Mouse (Mus musculus): ENCODE results near the gene Olfr382. TPM values are rescaled to one million over a fixed set of nuclear protein-coding genes. Genes with fewer than 3 reads are reported as not detected.
"Not testable (repeated sequence)": the region's sequence is repeated elsewhere in the genome, so short reads cannot be mapped to it uniquely, and the experiment has no call there.

The Olfr382 gene
- not detected in 2 replicates for polyA plus RNA-seq (2014; fragmentation: Nextera tagmentation; extraction: Ambion mirVana)

GRCm38 (mm10) chr11:73517097-73517496 is at the start of gene Olfr382:
Gene Olfr382 (minus strand): TSS chr11:73517197.
- DNase-seq (ENCODE audit: low spot score, missing footprints) (no peak), ATAC-seq (ENCODE audit: low FRiP score) (no peak)
- Histone ChIP-seq H3K36me3 (ENCODE audit: control insufficient read depth, insufficient read depth, low read length) (no peaks in the 10 kb centered on the region), H3K4me3 (ENCODE audit: low read depth, low read length) (no peak within 1 kb of the TSS), H3K27me3 (ENCODE audit: control insufficient read depth, insufficient read depth, low read length) (no peaks in the 10 kb centered on the region), H3K27ac (ENCODE audit: low read depth, low read length) (no peak within 1 kb of the TSS), H3K4me2 (no peak within 1 kb of the TSS), H3K9ac (ENCODE audit: low read length) (no peak within 1 kb of the TSS), H3K4me1 (ENCODE audit: control insufficient read depth, insufficient read depth, low read length) (no peaks in the 10 kb centered on the region), H3K9me3 (ENCODE audit: control insufficient read depth, low read length) (peaks cover 2% of the 10 kb centered on the region; the same call in 1 of the 2 replicates)

GRCm38 (mm10) chr11:73528971-73529370 is 12.0 kb upstream of the Olfr382 start:
- not testable (repeated sequence) for H3K27me3 ChIP-seq (ENCODE audit: control insufficient read depth, insufficient read depth, low read length); H3K4me1 ChIP-seq (ENCODE audit: control insufficient read depth, insufficient read depth, low read length); ATAC-seq (ENCODE audit: low FRiP score); H3K9me3 ChIP-seq (ENCODE audit: control insufficient read depth, low read length); H3K27ac ChIP-seq (ENCODE audit: low read depth, low read length); H3K4me3 ChIP-seq (ENCODE audit: low read depth, low read length); H3K9ac ChIP-seq (ENCODE audit: low read length); H3K36me3 ChIP-seq (ENCODE audit: control insufficient read depth, insufficient read depth, low read length); DNase-seq (ENCODE audit: low spot score, missing footprints); H3K4me2 ChIP-seq
- WGBS = 82% methylated on average over 1 of the region's 1 CpGs

GRCm38 (mm10) chr11:73491503-73491902 is 25.5 kb downstream of the Olfr382 start, which contains the start of gene Olfr381:
Gene Olfr381 (minus strand): TSS chr11:73491603.
- no peak for ATAC-seq (ENCODE audit: low FRiP score)
- Histone ChIP-seq H3K9me3 (ENCODE audit: control insufficient read depth, low read length) (0 out of 2 replicates have a peak, but pooled peaks cover 2% of the 10 kb centered on the region), H3K4me2 (no peak within 1 kb of the TSS), H3K4me3 (ENCODE audit: low read depth, low read length) (no peak within 1 kb of the TSS), H3K9ac (ENCODE audit: low read length) (no peak within 1 kb of the TSS), H3K27me3 (ENCODE audit: control insufficient read depth, insufficient read depth, low read length) (no peaks in the 10 kb centered on the region), H3K4me1 (ENCODE audit: control insufficient read depth, insufficient read depth, low read length) (no peaks in the 10 kb centered on the region), H3K27ac (ENCODE audit: low read depth, low read length) (no peak within 1 kb of the TSS), H3K36me3 (ENCODE audit: control insufficient read depth, insufficient read depth, low read length) (no peaks in the 10 kb centered on the region)
- DNase-seq (ENCODE audit: low spot score, missing footprints) = no peak

Other genes with a start within 250 kb of the Olfr382 start
- 0.05 TPM in 1 of 2 replicates, not detected in the other for gene Trpv3, start 249.8 kb downstream of the Olfr382 start, polyA plus RNA-seq (2014; fragmentation: Nextera tagmentation; extraction: Ambion mirVana)
- gene Aspa, start 187.6 kb downstream of the Olfr382 start, polyA plus RNA-seq (2014; fragmentation: Nextera tagmentation; extraction: Ambion mirVana) = 0.10 TPM in 1 of 2 replicates, not detected in the other
- gene Gm49340, start 187.5 kb downstream of the Olfr382 start, polyA plus RNA-seq (2014; fragmentation: Nextera tagmentation; extraction: Ambion mirVana) = not detected in 2 replicates
- not detected in 2 replicates for gene Spata22, start 187.5 kb downstream of the Olfr382 start, polyA plus RNA-seq (2014; fragmentation: Nextera tagmentation; extraction: Ambion mirVana)
- gene Olfr20, start 166.4 kb downstream of the Olfr382 start, polyA plus RNA-seq (2014; fragmentation: Nextera tagmentation; extraction: Ambion mirVana) = not detected in 2 replicates
- not detected in 2 replicates for gene Olfr376, start 146.0 kb downstream of the Olfr382 start, polyA plus RNA-seq (2014; fragmentation: Nextera tagmentation; extraction: Ambion mirVana)
- not detected in 2 replicates for gene Olfr1, start 117.6 kb downstream of the Olfr382 start, polyA plus RNA-seq (2014; fragmentation: Nextera tagmentation; extraction: Ambion mirVana)
- gene Olfr378, start 88.7 kb downstream of the Olfr382 start, polyA plus RNA-seq (2014; fragmentation: Nextera tagmentation; extraction: Ambion mirVana) = not detected in 2 replicates
- not detected in 2 replicates for gene Olfr380, start 59.7 kb downstream of the Olfr382 start, polyA plus RNA-seq (2014; fragmentation: Nextera tagmentation; extraction: Ambion mirVana)
- gene Olfr381, start 25.6 kb downstream of the Olfr382 start, polyA plus RNA-seq (2014; fragmentation: Nextera tagmentation; extraction: Ambion mirVana) = not detected in 2 replicates
- not detected in 2 replicates for gene Olfr385, start 75.8 kb upstream of the Olfr382 start, polyA plus RNA-seq (2014; fragmentation: Nextera tagmentation; extraction: Ambion mirVana)
- not detected in 2 replicates for gene Olfr384, start 81.4 kb upstream of the Olfr382 start, polyA plus RNA-seq (2014; fragmentation: Nextera tagmentation; extraction: Ambion mirVana)
- not detected in 2 replicates for gene Zfp735, start 171.6 kb upstream of the Olfr382 start, polyA plus RNA-seq (2014; fragmentation: Nextera tagmentation; extraction: Ambion mirVana)

Measured in midbrain, embryonic 11.5 days (tissue).